In genomic region chr17:28463701-28464443, GRCm38 (mm10) we compare ENCODE assay signal across 11 mouse cellular contexts. TPM values are rescaled to one million over a fixed set of nuclear protein-coding genes. Genes with fewer than 3 reads are reported as not detected.
A peak's percentile ranks its signal among the peaks of the same experiment; 100 is the strongest.
DNase-seq lines count a peak whose midpoint lies in the region; ATAC-seq and TF ChIP-seq lines count a peak whose summit lies in the region.
"Had no signal": no experiment of that assay in that cellular context is flagged by ENCODE, and none has a peak within 500 bp of the region (broad histone marks: within the 10 kb centered on the region; RNA-seq: fewer than 3 reads in every experiment).

No protein-coding gene starts in this region.

- no peaks in the 10 kb centered on the region for H3K9me3 ChIP-seq in liver, embryonic 11.5 days (ENCODE audit: control insufficient read depth, low read length)
- H3K9me3 ChIP-seq in midbrain, postnatal 0 days (ENCODE audit: low read length): no peaks in the 10 kb centered on the region

- H3K36me3 ChIP-seq in liver, embryonic 11.5 days (ENCODE audit: control insufficient read depth, insufficient read depth, low read length): no peaks in the 10 kb centered on the region
- H3K36me3 ChIP-seq in midbrain, postnatal 0 days (ENCODE audit: insufficient read depth, low read length): no peaks in the 10 kb centered on the region

- no peak overlapping the region for H3K9ac ChIP-seq in liver, embryonic 11.5 days (ENCODE audit: low read depth, low read length)
- no peak overlapping the region for H3K9ac ChIP-seq in midbrain, postnatal 0 days (replicated peaks; ENCODE audit: low read length, poor library complexity, severe bottlenecking)

- H3K4me1 ChIP-seq in liver, embryonic 11.5 days (replicated peaks; ENCODE audit: control insufficient read depth, insufficient read depth, low read length): peaks cover 6% of the 10 kb centered on the region; the same call in 1 of the 2 replicates
- H3K4me1 ChIP-seq in embryonic fibroblast, embryonic 13.5 days (ENCODE audit: control insufficient read depth, insufficient read depth, low read length): peaks cover 12% of the 10 kb centered on the region
- H3K4me1 ChIP-seq in midbrain, postnatal 0 days (ENCODE audit: insufficient read depth, low read length): no peaks in the 10 kb centered on the region

- ATAC-seq in liver, embryonic 11.5 days (replicated peaks; ENCODE audit: low FRiP score): no peak
- no peak for ATAC-seq in midbrain, postnatal 0 days (ENCODE audit: low FRiP score)

- peak; percentile 14 to 18 for DNase-seq in cerebellum, postnatal 14 days
- no peak for DNase-seq in cerebellum, adult 9-11 months
- DNase-seq in liver, embryonic 11.5 days (ENCODE audit: low spot score): peak; percentile 29
- no peak for DNase-seq in liver
- peak; percentile 70 for DNase-seq in thymus, postnatal 14 days
- no peak for DNase-seq in midbrain, postnatal 0 days (ENCODE audit: low spot score)
- no peak for DNase-seq in retina, postnatal 1 day
- DNase-seq: lung, adult 18-20 months; midbrain, embryonic 14.5 days; spleen, adult 18-20 months had no signal

- no peak overlapping the region for H3K27ac ChIP-seq in liver, embryonic 11.5 days (ENCODE audit: low read depth, low read length)
- peak overlapping the region; percentile 87 for H3K27ac ChIP-seq in embryonic fibroblast, embryonic 13.5 days (ENCODE audit: insufficient read depth, low read length)
- no peak overlapping the region for H3K27ac ChIP-seq in midbrain, postnatal 0 days (ENCODE audit: low read depth, low read length)

- H3K4me3 ChIP-seq in liver, embryonic 11.5 days (ENCODE audit: low read depth, low read length): no peak overlapping the region
- H3K4me3 ChIP-seq in embryonic fibroblast, embryonic 13.5 days (ENCODE audit: insufficient read depth, low read length): no peak overlapping the region
- H3K4me3 ChIP-seq in midbrain, postnatal 0 days (ENCODE audit: low read depth, low read length): no peak overlapping the region

- no peak overlapping the region for H3K4me2 ChIP-seq in liver, embryonic 11.5 days
- H3K4me2 ChIP-seq in midbrain, postnatal 0 days (ENCODE audit: low read depth, low read length, poor library complexity, severe bottlenecking): no peak overlapping the region

- no peak for TF ChIP-seq CTCF in embryonic fibroblast, embryonic 13.5 days (IDR thresholded peaks at IDR 0.05; ENCODE audit: borderline replicate concordance, insufficient read depth, low read length)
- TF ChIP-seq CTCF in midbrain, postnatal 0 days (IDR thresholded peaks at IDR 0.05): no peak

- H3K27me3 ChIP-seq in liver, embryonic 11.5 days (replicated peaks; ENCODE audit: control insufficient read depth, insufficient read depth, low read length): no peaks in the 10 kb centered on the region
- H3K27me3 ChIP-seq in midbrain, postnatal 0 days (ENCODE audit: insufficient read depth, low read length): no peaks in the 10 kb centered on the region

- TF ChIP-seq POLR2A in embryonic fibroblast, embryonic 13.5 days (IDR thresholded peaks at IDR 0.05; ENCODE audit: low read depth, low read length): no peak

- WGBS in liver, embryonic 11.5 days: 71% methylated on average over 7 of the region's 7 CpGs
- WGBS in midbrain, postnatal 0 days: 81% methylated on average over 7 of the region's 7 CpGs

RNA-seq across cellular contexts. Expression of gene Fkbp5, which starts 53.5 kb away (rescaled TPM):
- polyA plus RNA-seq in liver, embryonic 11.5 days (2014; fragmentation: Nextera tagmentation; extraction: Ambion mirVana): 8.8 and 10.1 TPM in 2 replicates
- polyA plus RNA-seq in embryonic fibroblast, embryonic 13.5 days (2011; ENCODE audit: insufficient read length, low read depth, missing spikeins): 30.7 and 31.3 TPM in 2 replicates
- 29.9 and 31.9 TPM in 2 replicates for total RNA-seq in midbrain, postnatal 0 days (2014; rRNA removed)
- 19.9 and 22.5 TPM in 2 replicates for polyA plus RNA-seq in midbrain, postnatal 0 days (2015; fragmentation: Nextera tagmentation; extraction: Ambion mirVana)

Comparison
In these comparisons a context has a peak if more than half of its experiments do, and no peak if none do; other contexts are left out.
1. DNase-seq: peak in cerebellum, postnatal 14 days (2 of 2), liver, embryonic 11.5 days (single experiment) and thymus, postnatal 14 days (single experiment); none in cerebellum, adult 9-11 months (single experiment), liver (single experiment), midbrain, postnatal 0 days (single experiment) and retina, postnatal 1 day (single experiment).